Mouse (Mus musculus): ENCODE data around the gene Man2b1.

Man2b1 gene

GRCm38 (mm10) chr8:85083108-85083813 is at the start of gene Man2b1:
Gene Man2b1, plus strand, starts transcription at chr8:85083270.
- peak; percentile 96 for DNase-seq (ENCODE audit: low read depth)

GRCm38 (mm10) chr8:85033867-85034266 is 49.2 kb upstream of the Man2b1 start:
- DNase-seq (ENCODE audit: low read depth): no peak

DNA sequence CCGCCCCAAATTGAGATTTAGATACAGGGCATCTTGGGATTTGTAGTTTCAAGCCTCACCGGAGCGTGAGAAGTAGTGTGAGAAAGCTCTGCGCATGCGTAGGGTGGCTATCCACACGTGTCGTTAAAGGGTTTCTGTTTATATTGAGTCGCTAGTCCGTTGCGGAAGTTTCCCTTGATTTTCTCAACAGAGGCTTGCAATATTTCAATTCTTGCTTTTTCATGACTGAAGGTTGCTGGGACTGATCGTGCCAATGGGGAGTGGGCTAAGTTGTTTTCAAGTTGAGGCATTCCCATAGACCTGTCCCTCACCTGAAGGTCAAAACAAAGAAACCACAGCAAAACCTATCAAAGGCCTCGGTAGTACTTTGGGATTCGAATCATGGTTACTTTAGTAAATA is 48.3 kb upstream of the Man2b1 start:
- peak; percentile 95 for DNase-seq (ENCODE audit: low read depth)

- DNase-seq (ENCODE audit: low read depth): no peak
Measured at GRCm38 (mm10) chr8:85035165-85035727, 47.8 kb upstream of the Man2b1 start.

DNA sequence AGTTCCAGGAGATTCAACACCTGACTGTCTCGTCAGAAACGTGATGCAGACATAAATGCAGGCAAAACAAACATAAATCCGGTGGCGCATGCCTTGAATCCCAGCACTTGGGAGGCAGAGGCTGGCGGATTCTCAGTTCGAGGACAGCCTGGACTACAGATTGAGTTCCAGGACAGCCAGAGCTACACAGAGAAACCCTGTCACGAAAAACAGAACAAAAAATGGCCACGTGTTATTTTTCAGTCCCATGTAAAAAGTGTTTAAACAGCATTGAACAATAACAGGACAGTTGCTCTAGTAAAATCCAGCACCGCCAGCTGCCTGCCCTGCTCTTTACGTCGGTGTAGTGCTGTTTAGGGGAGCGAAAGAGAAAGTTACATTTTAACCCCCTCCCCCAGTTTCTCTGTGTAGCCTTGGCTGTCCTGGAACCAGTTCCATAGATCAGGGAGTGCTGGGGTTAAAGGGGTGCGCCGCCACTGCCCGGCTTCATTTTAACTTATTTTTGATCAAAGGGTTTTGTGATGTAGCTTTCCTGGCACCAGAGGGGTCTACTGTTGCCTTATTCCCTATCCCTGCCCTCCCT is 47.3 kb upstream of the Man2b1 start:
- peak; percentile 74 for DNase-seq (ENCODE audit: low read depth)

- no peak for DNase-seq (ENCODE audit: low read depth)
Measured at GRCm38 (mm10) chr8:85036381-85036717, 46.7 kb upstream of the Man2b1 start.

GRCm38 (mm10) chr8:85036718-85037365 is 46.2 kb upstream of the Man2b1 start, which contains the start of gene Tnpo2:
Gene Tnpo2, plus strand, starts transcription at chr8:85036915.
- DNase-seq (ENCODE audit: low read depth): peak; percentile 96

- DNase-seq (ENCODE audit: low read depth): no peak
Measured at GRCm38 (mm10) chr8:85037366-85037680, 45.7 kb upstream of the Man2b1 start.

- DNase-seq (ENCODE audit: low read depth): peak; percentile 76
Measured at GRCm38 (mm10) chr8:85037681-85038531, 45.2 kb upstream of the Man2b1 start.

DNA sequence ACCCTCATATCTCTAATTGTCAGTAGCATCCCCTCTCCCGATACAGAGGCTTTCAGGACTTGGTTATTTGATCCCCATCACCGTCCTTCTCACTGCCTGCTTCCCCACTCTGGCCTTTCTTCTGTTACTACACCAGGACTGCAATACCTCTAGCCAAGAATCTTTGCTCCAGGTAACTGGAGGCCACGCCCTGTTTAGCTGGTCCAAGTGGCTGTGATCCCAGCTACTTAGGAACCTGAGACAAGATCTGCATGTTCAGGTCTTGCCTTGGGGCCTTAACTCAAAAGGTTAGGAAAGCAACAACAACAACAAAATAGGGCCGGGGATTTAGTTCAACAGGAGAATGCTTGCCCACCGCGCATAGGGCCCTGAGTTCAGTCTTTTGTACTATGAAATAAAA is 39.5 kb upstream of the Man2b1 start:
- DNase-seq (ENCODE audit: low read depth): no peak

- no peak for DNase-seq (ENCODE audit: low read depth)
Measured at GRCm38 (mm10) chr8:85057367-85057766, 25.7 kb upstream of the Man2b1 start.

- DNase-seq (ENCODE audit: low read depth): peak; percentile 96
Measured at GRCm38 (mm10) chr8:85059879-85060616, 23.0 kb upstream of the Man2b1 start, which contains the start of gene Fbxw9. Gene Fbxw9, plus strand, starts transcription at chr8:85060055.

DNA sequence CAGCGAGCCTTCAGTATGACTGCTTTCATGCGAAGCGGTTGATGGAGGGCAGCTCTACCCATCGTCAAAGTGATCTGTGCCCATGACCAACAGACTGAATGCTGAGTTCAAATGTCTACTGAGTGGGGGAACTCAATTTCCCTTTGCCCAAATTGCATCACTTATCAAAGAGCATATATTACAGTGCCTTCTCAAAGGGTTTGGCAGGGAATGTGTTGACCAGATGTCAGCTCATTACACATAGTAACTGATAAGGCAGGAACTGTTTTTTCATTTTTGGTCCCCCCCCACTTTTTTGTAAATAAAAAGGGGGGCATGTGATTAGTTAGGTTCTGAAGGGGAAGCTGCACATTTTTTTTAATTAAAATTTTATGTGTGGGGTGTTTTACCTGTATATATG is 20.5 kb upstream of the Man2b1 start:
- no peak for DNase-seq (ENCODE audit: low read depth)

DNA sequence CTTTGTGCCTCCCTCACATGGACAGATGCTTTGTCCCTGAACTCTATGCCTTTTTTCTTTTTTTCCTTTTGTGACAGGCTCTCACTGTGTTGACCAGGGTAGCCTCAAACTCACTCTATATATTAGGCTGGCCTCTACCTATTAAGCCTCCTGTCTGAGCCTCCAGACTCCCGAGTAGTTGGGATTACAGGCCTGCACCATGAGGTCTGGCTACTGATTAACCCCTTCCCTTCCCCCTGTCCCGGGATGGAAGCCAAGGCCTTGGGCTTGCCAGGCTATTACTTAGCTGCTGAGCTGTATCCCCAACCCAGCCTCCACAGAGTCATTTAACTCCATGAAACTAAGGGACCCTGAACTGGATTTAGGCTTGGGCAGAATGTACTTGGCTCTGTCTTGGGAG is 17.9 kb upstream of the Man2b1 start:
- no peak for DNase-seq (ENCODE audit: low read depth)

DNA sequence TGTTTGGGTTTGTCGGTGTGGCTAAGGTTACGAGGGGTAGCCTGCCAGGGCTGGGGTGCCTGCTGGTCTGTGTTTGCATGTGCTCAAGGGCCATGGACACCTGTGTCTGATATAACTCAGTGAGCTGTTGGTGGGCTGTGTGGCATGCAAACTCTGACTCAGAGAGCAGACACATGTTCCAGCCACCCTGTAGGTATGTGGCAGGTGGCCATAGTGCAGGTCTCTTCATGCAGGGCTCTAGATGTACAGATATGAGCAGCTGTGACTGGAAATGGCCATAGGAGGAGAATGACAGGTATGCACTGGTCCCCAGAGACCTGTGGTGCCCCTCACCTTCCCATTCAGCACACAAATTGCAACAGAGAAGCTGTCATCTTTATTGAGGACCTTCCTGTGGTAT is 15.9 kb upstream of the Man2b1 start:
- DNase-seq (ENCODE audit: low read depth): no peak

DNA sequence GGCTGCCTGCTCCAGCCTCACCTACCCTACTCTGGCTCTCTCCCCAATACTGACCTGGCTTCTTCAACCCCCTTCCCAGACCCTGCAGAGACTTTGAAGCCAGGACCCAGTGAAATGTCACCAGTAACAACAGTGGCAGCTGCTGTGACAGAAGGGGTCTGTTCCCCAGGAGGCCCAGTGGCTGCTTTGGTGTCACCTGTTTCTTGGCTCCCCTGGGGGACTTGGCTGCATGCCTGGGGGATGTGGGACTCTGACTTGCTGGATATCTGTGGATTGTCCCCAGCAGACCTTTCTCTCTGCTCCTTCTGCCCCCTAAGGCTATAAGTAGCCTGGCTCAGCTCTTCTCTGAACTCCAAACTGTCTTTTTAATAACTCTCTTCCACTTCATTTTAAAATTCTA is 15.1 kb upstream of the Man2b1 start, which contains the start of gene Gm5741:
Gm5741 (minus strand) TSS at position 1 of the 400 bp plus-strand sequence.
- DNase-seq (ENCODE audit: low read depth): no peak

- no peak for DNase-seq (ENCODE audit: low read depth)
Measured at GRCm38 (mm10) chr8:85071041-85071440, 12.0 kb upstream of the Man2b1 start.

DNA sequence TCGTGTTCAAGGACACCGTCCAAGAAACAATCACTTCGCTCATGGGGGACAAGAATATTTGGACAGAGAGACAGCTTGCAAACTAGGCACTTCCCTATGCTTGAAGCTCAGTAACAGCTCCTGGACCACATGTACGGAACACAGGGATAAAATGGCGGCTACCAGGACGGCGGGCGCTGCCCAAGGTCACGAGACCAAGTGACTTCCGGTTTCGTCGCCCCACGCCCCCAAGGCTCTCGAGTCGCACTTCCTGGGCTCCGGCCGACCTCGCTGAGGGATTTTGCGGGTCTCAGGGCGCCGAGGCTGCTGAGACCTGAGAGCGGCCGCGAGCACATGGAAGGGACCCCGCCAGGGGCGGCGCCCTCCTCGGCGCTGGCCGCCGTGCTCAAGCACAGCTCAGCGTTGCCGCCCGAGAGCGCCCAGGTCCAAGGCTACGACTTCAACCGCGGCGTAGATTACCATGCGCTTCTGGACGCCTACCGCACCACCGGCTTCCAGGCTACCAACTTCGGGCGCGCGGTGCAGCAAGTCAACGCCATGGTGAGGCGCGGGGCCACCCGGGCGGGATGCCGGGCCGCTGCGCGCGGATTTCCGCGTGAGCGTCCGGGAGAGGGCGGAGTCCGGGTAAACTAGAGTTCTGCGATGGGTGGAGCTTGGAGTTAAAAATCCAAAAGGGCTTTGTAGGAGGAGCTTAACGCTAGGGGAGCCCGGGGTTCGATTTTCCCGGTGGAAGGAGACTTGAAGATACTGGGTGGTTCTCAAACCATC is 11.4 kb upstream of the Man2b1 start, which contains the start of gene Dhps:
Dhps (plus strand) TSS at position 244 of the 768 bp plus-strand sequence.
- peak; percentile 95 for DNase-seq (ENCODE audit: low read depth)

DNA sequence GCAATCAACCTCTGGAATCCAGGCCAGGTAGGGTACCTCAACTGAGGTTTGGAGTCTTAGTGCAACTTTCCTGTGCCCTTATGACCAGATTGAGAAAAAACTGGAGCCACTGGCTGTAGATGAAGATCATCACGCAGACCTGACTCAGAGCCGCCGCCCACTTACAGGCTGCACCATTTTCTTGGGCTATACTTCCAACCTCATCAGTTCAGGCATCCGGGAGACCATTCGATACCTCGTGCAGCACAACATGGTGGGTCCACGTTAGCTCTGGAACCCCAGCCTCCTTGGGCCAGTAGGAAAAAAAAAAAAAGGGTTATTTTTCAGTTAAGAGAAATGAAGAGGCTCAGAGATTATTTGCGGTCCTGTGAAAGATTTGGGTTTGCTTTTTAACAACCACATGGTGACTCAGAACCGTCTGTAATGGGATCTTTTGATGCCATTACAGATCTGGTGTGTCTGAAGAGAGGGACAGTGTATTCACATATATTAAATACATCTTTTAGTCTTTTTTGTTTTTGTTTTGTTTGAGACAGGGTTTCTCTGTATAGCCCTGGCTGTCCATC is 10.6 kb upstream of the Man2b1 start:
- no peak for DNase-seq (ENCODE audit: low read depth)

DNA sequence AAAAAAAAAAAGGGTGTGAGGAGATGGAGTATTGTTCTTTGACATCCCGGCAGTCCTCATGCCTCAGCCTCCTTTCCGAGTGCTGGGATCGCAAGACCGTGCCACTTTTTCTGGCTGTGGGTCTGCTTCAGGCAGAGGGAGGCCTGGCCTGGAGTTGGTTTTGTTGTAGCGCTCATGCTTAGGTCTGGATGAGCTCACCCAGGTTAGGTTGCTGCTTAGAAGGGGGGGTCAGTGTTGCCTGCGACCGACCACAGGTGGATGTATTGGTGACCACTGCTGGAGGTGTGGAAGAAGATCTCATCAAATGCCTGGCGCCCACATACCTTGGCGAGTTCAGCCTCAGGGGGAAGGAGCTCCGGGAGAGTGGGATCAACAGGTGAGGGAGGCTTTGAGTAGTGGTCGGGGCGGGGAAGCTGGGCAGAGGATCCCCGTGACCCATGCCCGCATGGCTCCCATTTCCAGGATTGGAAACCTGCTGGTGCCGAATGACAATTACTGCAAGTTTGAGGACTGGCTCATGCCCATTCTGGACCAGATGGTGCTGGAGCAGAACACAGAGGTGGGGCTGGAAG is 9.9 kb upstream of the Man2b1 start:
- DNase-seq (ENCODE audit: low read depth): no peak
